Mouse (Mus musculus): ENCODE data around the gene Mageh1.
"Not testable (repeated sequence)": the region's sequence is repeated elsewhere in the genome, so short reads cannot be mapped to it uniquely, and the experiment has no call there.

Gene Mageh1

DNA sequence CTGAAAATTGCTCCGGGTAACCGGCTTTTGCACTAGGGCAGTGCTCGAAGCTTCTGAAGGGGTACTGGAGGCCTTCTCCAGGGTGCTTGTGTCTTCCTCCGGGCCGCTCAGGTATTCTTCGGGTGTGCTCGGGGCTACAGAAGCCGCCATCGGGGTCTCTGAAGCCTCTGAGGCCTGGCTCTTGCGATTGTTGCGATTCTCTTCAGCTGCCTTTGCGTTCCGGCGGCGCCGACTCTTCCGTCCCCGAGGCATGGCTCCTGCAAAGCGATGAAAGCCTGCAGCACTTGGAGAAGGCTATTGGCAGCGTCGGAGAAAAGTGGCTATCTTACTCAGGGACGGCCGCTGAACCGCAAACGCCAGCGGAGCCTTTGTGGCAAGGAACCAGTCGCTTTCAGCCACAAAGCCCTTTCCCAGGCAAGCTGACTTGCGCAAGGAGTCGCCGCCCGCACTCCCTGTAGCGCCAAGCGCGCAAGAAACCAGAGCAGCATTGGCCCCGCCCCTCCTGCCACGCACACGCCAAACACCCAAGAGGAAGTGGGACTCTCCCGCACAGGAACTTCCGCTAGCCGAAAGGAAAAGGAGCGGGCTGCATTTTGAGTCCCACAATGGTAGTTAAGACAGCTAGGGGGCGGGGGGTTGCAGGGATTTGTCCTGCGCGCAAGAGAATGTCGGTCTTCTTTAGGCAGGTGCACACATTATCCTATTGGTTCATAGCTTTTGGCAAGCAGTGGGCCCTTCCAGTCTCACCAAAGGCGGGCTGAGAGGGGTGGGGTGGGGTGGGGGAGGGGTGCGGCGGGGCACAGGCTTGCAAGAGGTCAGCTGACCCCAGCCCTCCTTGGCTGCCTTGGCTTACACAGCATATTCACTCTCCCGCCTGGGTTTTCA is at the start of gene Mageh1:
Gene Mageh1 (minus strand): TSS at position 489 of the 885 bp plus-strand sequence.
- peak; percentile 72 for DNase-seq (ENCODE audit: low read depth, low spot score)

DNA sequence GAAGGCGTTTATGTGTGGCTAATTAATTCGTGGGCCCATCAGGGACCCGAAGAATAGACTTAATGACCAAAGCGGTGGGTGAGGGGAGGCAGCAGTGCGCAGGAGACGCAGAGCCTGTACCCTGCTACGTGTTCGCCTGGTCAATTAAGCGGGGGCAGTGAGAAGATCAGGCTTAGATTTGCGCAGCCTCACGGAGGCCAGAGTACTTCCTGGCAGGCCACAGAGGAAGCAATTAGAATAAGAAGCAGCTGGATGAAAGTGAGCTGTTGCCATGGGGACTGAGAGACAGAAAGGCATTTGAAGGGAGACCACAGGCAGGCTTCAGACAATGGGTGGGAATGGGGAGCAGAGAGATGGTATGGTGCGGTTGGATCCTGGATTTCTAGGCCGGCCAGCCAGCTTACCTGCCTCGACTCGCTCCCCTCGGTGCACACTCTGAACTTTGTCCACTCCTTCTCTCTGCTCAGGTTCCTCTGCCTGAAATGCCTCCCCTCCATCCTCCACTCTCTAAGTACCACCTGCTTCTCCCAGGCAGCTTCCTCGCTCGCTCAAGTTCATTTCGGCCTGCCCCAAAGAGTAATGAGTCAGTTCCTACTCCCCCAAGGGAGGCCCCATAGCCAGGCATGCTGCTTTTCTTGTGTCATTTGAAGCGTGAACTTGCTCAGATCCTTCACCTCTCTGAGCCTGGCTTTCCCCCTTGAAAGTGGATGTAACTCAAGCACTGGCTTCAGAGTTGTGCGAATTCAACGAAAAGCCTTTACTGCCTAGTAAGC is 783 bp upstream of the Mageh1 start:
- DNase-seq (ENCODE audit: low read depth, low spot score): not testable (repeated sequence)

DNA sequence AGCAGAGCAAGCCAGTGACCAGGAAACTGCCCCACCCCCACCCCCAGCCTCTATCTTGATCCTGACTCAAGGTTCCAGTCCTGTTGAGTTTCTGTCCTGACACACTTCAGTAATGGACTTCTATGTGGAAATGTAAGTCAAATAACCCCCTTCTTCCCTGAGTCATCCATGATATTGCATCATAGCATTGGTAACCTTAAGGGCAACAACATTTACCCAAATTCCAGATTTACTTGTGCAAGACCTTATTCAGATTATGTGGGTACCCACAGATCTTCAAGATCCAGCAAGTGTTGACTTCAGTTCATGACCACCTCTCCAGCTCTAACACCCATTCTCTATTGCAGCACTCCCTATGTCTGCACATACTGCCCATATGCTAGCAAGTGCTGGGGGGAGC is 5.8 kb downstream of the Mageh1 start:
- DNase-seq (ENCODE audit: low read depth, low spot score): not testable (repeated sequence)

DNA sequence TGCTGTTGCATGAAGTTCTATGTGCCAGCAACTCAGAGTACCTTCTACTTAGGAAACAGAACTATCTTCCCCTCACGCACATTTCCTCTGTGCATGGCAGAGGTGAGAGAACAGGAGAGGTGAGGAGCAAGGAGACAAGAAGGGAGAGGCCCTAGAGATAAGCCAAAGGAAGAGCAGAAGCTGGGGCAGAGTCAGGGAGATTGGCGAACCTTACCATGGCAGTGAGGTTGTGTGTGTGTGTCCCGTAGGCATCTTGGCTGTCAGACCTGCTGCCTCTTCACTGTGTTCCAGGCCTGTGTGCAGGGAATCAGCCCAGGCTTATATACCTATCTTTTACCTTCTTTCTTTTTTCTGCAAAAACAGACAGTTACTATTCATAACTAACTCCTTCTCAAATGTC is 11.7 kb downstream of the Mageh1 start:
- not testable (repeated sequence) for DNase-seq (ENCODE audit: low read depth, low spot score)

DNA sequence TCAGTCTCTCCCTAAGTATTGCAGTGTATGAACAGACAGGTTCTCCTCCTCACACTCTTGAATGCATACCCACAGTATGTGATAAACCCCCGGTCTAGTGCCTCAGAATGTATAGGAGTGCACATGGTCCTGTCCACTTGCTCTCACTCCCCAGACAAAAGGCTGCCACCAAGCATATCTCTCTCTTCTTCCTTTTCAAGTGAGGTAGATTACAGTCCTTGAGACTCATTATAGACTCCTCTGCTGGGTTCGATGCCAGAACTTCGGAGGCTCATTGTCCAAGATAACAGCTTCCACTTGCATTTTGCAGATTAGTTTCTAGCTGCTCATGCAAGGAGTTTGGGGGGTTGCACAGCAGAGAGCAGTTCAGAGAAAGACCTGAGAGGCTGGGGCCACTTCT is 12.1 kb downstream of the Mageh1 start:
- DNase-seq (ENCODE audit: low read depth, low spot score): not testable (repeated sequence)

DNA sequence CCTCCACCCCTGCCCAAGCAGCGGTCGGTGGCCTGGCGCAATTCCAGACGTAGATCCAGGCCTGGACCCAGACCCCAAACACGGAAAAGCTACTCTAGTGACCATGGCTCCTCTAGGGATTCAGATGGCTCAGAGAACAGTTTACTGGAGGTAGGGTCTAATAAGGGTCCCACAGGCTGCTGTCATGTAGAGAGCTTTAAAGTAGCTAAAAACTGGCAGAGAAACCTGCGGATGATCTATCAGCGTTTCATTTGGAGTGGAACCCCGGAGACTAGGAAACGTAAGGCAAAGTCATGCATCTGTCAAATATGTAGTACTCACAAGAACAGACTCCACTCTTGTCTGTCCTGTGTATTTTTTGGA is 29.7 kb downstream of the Mageh1 start:
- no peak for DNase-seq (ENCODE audit: low read depth, low spot score)

DNA sequence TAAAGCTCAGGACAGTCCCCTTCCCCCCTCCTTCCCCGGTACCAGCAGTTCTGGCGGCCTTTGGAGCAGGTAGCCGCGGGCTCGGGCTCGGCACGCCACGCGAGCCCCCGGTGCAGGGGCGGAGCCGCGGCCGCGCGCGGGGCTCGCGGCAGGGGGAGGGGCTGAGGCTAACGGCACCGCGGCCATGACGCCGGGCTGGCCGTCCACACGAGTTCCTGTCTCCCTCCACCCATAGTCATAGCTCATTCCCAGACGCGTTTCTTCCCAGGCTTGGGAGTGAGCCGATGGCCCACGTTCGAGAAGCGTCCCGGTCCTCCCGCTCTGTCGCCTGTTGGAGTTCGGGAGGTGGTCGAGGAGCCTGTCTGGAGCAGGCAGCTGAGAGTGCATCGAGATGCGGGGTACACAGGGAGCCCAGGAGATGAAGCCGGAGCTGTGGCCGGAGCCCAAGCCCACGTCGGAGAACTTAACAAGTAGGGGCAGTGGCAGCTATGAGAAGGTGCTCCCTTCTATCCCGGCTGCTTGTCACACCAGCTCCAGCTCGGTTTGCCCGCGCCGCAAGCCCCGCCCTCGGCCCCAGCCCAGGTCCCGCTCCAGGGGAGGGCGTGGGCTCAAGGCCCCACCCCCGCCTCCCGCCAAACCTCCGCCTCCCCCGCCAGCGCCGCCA is 30.2 kb downstream of the Mageh1 start:
- peak; percentile 41 for DNase-seq (ENCODE audit: low read depth, low spot score)

DNA sequence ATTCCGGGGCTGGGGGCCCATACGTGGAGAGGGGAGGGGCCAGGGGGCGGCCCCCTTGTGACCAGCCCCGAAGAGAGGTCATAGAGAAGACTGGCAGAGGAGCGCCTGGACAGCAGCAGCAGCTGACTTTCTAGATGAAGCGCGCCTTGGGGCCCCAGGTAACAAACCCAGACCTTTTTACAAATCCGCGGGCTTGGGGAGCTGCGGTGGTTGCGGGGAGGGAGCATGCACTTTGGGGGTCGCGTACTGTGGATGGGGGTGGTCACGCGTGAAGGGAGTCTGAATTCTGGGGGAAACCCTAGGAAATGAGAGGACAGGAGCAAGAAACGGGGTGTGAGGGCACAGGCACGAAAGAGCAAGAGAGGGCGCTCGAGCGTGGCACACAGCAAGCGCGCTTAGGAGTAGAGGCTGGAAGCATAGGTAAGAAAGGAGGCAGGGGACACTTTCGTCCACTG is 31.0 kb downstream of the Mageh1 start, which contains the start of gene Usp51:
Gene Usp51 (plus strand): TSS at position 83 of the 455 bp plus-strand sequence.
- peak; percentile 16 for DNase-seq (ENCODE audit: low read depth, low spot score)

DNA sequence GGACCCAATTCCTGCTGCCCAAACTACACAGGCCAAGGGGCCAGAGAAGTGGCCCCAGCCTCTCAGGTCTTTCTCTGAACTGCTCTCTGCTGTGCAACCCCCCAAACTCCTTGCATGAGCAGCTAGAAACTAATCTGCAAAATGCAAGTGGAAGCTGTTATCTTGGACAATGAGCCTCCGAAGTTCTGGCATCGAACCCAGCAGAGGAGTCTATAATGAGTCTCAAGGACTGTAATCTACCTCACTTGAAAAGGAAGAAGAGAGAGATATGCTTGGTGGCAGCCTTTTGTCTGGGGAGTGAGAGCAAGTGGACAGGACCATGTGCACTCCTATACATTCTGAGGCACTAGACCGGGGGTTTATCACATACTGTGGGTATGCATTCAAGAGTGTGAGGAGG is 41.3 kb downstream of the Mageh1 start:
- not testable (repeated sequence) for DNase-seq (ENCODE audit: low read depth, low spot score)

DNA sequence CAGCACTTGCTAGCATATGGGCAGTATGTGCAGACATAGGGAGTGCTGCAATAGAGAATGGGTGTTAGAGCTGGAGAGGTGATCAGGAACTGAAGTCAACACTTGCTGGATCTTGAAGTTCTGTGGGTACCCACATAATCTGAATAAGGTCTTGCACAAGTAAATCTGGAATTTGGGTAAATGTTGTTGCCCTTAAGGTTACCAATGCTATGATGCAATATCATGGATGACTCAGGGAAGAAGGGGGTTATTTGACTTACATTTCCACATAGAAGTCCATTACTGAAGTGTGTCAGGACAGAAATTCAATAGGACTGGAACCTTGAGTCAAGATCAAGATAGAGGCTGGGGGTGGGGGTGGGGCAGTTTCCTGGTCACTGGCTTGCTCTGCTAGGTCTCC is 47.5 kb downstream of the Mageh1 start:
- not testable (repeated sequence) for DNase-seq (ENCODE audit: low read depth, low spot score)
